Mouse (Mus musculus) hindbrain, embryonic 11.5 days (tissue): ENCODE data around the gene Col6a1. TPM values are rescaled to one million over a fixed set of nuclear protein-coding genes. Genes with fewer than 3 reads are reported as not detected.

Experiments used
- ATAC-seq: fragments of 200-750 bp; cut with Nextera tagmentation; 2 replicates; pipeline ENCODE4 v1.8.0; 2017; ENCODE audit warnings: mild to moderate bottlenecking, moderate TSS enrichment, moderate library complexity; ENCODE audit not compliant: low FRiP score
- DNase-seq: peaks from one replicate; pipeline ENCODE4 v3.0.0-alpha.2; 2015; ENCODE audit warnings: low spot score
- H3K27ac ChIP-seq: fragments of 300-500 bp; sonication (generic); 2 replicates; pipeline ENCODE4 v1.5.1; 2014; ENCODE audit warnings: mild to moderate bottlenecking, low read depth, low read length
- H3K27me3 ChIP-seq: fragments of 300-500 bp; sonication (generic); 2 replicates; pipeline ENCODE4 v1.6.1; 2014; ENCODE audit warnings: mild to moderate bottlenecking, low read length, moderate library complexity, mixed read lengths; ENCODE audit not compliant: control insufficient read depth, insufficient read depth
- H3K36me3 ChIP-seq: fragments of 300-500 bp; sonication (generic); 2 replicates; pipeline ENCODE4 v1.6.1; 2014; ENCODE audit warnings: mild to moderate bottlenecking, low read length, moderate library complexity, mixed read lengths; ENCODE audit not compliant: control insufficient read depth, insufficient read depth
- H3K4me1 ChIP-seq: fragments of 300-500 bp; sonication (generic); replicated peaks from 2 replicates; pipeline ENCODE4 v1.6.1; 2014; ENCODE audit warnings: low read length, mixed read lengths; ENCODE audit not compliant: control insufficient read depth, insufficient read depth
- H3K4me2 ChIP-seq: fragments of 300-500 bp; sonication (generic); replicated peaks from 2 replicates; pipeline ENCODE4 v1.6.1; 2014; ENCODE audit warnings: mild to moderate bottlenecking, low read depth, low read length
- H3K4me3 ChIP-seq: fragments of 300-500 bp; sonication (generic); 2 replicates; pipeline ENCODE4 v1.5.1; 2014; ENCODE audit warnings: low read depth, low read length
- H3K9ac ChIP-seq: fragments of 300-500 bp; sonication (generic); 2 replicates; pipeline ENCODE4 v1.6.1; 2014; ENCODE audit warnings: low read depth, low read length
- H3K9me3 ChIP-seq: fragments of 300-500 bp; sonication (generic); 2 replicates; pipeline ENCODE4 v1.6.1; 2016; ENCODE audit warnings: low read length; ENCODE audit not compliant: control insufficient read depth
- WGBS: fragments of 180-500 bp; shearing (Covaris S2); extraction: QIAGEN DNeasy Blood & Tissue Kit; methylation state at CpG from one replicate; pipeline ENCODE4 v1.1.7; 2014; 5-methylcytosine and 5-hydroxymethylcytosine counted together
- polyA plus RNA-seq: library from polyadenylated mRNA; unstranded; fragments of >200 nt; fragmentation: Nextera tagmentation; extraction: Ambion mirVana; gene quantifications from 2 replicates; pipeline ENCODE4 v1.2.1, GENCODE M21; 2014

The Col6a1 gene
- polyA plus RNA-seq, 1 experiment from 2014 or later = 16.7 TPM

DNA sequence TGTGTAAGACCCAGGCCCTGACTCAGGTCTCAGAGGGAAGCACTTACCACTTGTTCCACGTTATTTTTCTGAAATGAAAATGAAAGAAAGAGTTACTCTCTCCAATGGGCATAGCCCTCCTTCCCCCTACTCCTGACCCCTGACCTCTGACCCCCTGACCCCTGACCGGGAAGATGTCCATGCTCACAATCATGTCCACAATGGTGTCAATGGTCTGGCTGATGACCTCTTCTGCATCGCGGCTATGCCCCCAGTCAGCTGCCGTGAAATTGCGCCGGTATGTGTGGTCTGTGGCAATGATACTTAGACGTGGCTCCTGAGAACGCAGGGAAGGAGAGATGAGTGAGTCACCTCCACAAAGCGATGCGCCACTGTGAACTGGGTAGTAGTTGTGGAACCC is 4.8 kb downstream of the Col6a1 start:
- no peak for ATAC-seq
- no peak overlapping the region for H3K9ac ChIP-seq
- WGBS = 72% methylated on average over 11 of the region's 11 CpGs

GRCm38 (mm10) chr10:76717631-76718030 is 8.3 kb downstream of the Col6a1 start:
- Histone ChIP-seq H3K27me3 (no peaks in the 10 kb centered on the region), H3K9me3 (no peaks in the 10 kb centered on the region), H3K4me2 (no peak overlapping the region), H3K4me1 (no peaks in the 10 kb centered on the region), H3K36me3 (no peaks in the 10 kb centered on the region), H3K9ac (no peak overlapping the region), H3K27ac (no peak overlapping the region), H3K4me3 (no peak overlapping the region)
- 89% methylated on average over 4 of the region's 4 CpGs for WGBS
- ATAC-seq (no peak), DNase-seq (no peak)

More for the DNA sequence above, 4.8 kb downstream of the Col6a1 start:
- H3K27me3 ChIP-seq = no peaks in the 10 kb centered on the region
- no peak for DNase-seq
- no peak overlapping the region for H3K27ac ChIP-seq
- H3K4me1 ChIP-seq = no peaks in the 10 kb centered on the region
- H3K36me3 ChIP-seq = no peaks in the 10 kb centered on the region
- H3K4me3 ChIP-seq = no peak overlapping the region
- H3K4me2 ChIP-seq = no peak overlapping the region
- no peaks in the 10 kb centered on the region for H3K9me3 ChIP-seq

GRCm38 (mm10) chr10:76717026-76717425 is 8.9 kb downstream of the Col6a1 start:
- Histone ChIP-seq H3K27me3 (no peaks in the 10 kb centered on the region), H3K36me3 (no peaks in the 10 kb centered on the region), H3K4me3 (no peak overlapping the region), H3K4me1 (no peaks in the 10 kb centered on the region), H3K27ac (no peak overlapping the region), H3K9ac (no peak overlapping the region), H3K9me3 (no peaks in the 10 kb centered on the region), H3K4me2 (no peak overlapping the region)
- ATAC-seq = no peak
- 93% methylated on average over 7 of the region's 7 CpGs for WGBS
- DNase-seq = no peak

GRCm38 (mm10) chr10:76714303-76714702 is 11.7 kb downstream of the Col6a1 start:
- WGBS = 90% methylated on average over 7 of the region's 7 CpGs

DNA sequence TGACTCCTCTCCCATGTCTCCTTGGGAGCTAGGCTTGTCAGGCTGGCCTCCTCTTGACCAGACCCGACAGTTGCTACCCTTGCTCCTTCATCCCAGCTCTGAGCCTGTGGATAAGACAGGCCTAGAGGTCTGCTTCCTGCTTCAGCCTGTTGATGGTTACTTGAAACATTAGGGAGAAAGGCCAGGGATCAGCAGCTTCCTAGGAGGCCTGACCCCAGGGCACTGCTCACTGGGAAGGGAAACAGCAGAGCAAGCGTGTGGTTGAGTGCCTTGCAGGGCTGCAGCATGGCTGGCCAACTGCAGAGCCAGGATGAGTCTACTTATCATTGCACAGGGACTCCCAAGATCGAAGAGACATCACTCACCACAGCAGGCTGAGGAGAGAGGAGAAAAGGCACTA is 13.5 kb downstream of the Col6a1 start:
- no peak overlapping the region for H3K4me2 ChIP-seq
- no peak overlapping the region for H3K9ac ChIP-seq
- whole genome bisulfite sequencing = 89% methylated on average over 3 of the region's 3 CpGs
- H3K9me3 ChIP-seq = no peaks in the 10 kb centered on the region
- H3K36me3 ChIP-seq = no peaks in the 10 kb centered on the region
- DNase-seq (no peak), ATAC-seq (no peak)
- H3K27me3 ChIP-seq = no peaks in the 10 kb centered on the region
- no peak overlapping the region for H3K4me3 ChIP-seq
- H3K4me1 ChIP-seq = no peaks in the 10 kb centered on the region
- no peak overlapping the region for H3K27ac ChIP-seq

More at GRCm38 (mm10) chr10:76714303-76714702, 11.7 kb downstream of the Col6a1 start:
- DNase-seq = no peak
- no peak overlapping the region for H3K9ac ChIP-seq
- H3K36me3 ChIP-seq = no peaks in the 10 kb centered on the region
- H3K27me3 ChIP-seq = no peaks in the 10 kb centered on the region
- H3K9me3 ChIP-seq = no peaks in the 10 kb centered on the region
- no peaks in the 10 kb centered on the region for H3K4me1 ChIP-seq
- no peak overlapping the region for H3K4me3 ChIP-seq
- no peak for ATAC-seq
- no peak overlapping the region for H3K27ac ChIP-seq
- H3K4me2 ChIP-seq = no peak overlapping the region

DNA sequence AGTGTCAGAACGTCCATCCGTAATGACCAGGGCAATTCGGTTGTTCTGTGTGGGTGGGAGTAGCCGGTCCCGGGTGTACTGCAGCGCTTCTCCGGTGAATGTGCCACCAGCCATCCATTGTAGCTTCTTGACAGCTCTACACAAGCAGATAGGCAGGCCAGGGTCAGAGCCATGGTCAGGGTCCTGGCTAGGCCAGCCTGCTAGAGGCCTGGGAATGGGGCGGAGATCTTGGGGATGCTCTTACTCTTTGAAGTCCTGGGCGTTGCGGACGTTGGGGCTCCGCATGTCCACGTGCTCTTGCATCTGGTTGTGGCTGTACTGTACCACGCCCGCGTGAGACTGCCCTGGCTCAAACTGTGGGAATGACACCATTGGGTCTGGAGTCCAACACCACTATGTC is 14.6 kb downstream of the Col6a1 start:
- Histone ChIP-seq H3K4me3 (no peak overlapping the region), H3K27ac (no peak overlapping the region), H3K9me3 (no peaks in the 10 kb centered on the region), H3K36me3 (no peaks in the 10 kb centered on the region), H3K4me2 (no peak overlapping the region), H3K9ac (no peak overlapping the region), H3K4me1 (no peaks in the 10 kb centered on the region), H3K27me3 (no peaks in the 10 kb centered on the region)
- WGBS = 92% methylated on average over 16 of the region's 16 CpGs
- ATAC-seq = no peak
- DNase-seq = no peak

- Histone ChIP-seq H3K4me1 (no peaks in the 10 kb centered on the region), H3K9me3 (no peaks in the 10 kb centered on the region), H3K4me3 (no peak overlapping the region), H3K27ac (no peak overlapping the region), H3K4me2 (no peak overlapping the region), H3K9ac (no peak overlapping the region), H3K36me3 (no peaks in the 10 kb centered on the region), H3K27me3 (no peaks in the 10 kb centered on the region)
- 87% methylated on average over 3 of the region's 3 CpGs for WGBS
- DNase-seq (no peak), ATAC-seq (no peak)
These were observed 17.5 kb downstream of the Col6a1 start for GRCm38 (mm10) chr10:76708465-76708864.

DNA sequence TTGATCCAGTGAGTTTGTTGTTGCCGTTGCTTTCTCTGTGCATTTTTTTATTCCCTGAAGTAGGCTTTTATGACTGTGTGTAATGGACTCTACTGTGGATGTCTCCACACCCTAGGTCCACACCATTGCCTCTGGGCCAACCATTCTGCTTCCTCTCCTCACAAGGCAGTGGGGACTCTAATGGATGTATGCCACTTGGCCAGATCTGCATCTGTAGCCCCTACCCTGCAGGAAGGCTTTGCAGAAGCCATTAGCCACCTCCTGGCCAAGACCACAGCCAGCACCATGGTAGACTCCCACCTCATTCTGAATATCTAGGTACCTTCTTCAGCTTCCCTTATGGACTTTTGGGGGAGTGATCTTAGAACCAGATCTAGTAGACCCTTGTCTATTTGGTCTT is 18.4 kb downstream of the Col6a1 start:
- Histone ChIP-seq H3K4me1 (no peaks in the 10 kb centered on the region), H3K4me3 (no peak overlapping the region), H3K9ac (no peak overlapping the region), H3K36me3 (no peaks in the 10 kb centered on the region), H3K9me3 (no peaks in the 10 kb centered on the region), H3K4me2 (no peak overlapping the region), H3K27ac (no peak overlapping the region), H3K27me3 (no peaks in the 10 kb centered on the region)
- no peak for DNase-seq
- WGBS = 92% methylated on average over 1 of the region's 1 CpGs
- ATAC-seq = no peak

- no peaks in the 10 kb centered on the region for H3K27me3 ChIP-seq
These were observed 19.0 kb downstream of the Col6a1 start for GRCm38 (mm10) chr10:76707001-76707400.

More at GRCm38 (mm10) chr10:76707001-76707400, 19.0 kb downstream of the Col6a1 start:
- H3K4me3 ChIP-seq = no peak overlapping the region
- no peaks in the 10 kb centered on the region for H3K36me3 ChIP-seq
- DNase-seq (no peak), ATAC-seq (no peak)
- no peaks in the 10 kb centered on the region for H3K9me3 ChIP-seq
- no peaks in the 10 kb centered on the region for H3K4me1 ChIP-seq
- H3K4me2 ChIP-seq = no peak overlapping the region
- H3K27ac ChIP-seq = no peak overlapping the region
- no peak overlapping the region for H3K9ac ChIP-seq
- WGBS = 79% methylated on average over 2 of the region's 2 CpGs
